Mouse (Mus musculus) left cerebral cortex, postnatal 36 days (tissue): Measurements from ENCODE around the gene Wwox. TPM values are rescaled to one million over a fixed set of nuclear protein-coding genes. Genes with fewer than 3 reads are reported as not detected.

Experiments used
- DNase-seq, 2 experiments: peaks; one replicate each; pipeline ENCODE4 v3.0.0; 2021 to 2022; ENCODE audit warnings: low spot score in 2 of 2, mixed read lengths in 1 of 2
- intact Hi-C: fragments of 180-260 bp; cut with DNase I; formaldehyde crosslinking; loops from one replicate; pipeline ENCODE4 v1.15.1; 2025
- total RNA-seq, 2 experiments: library from RNA; stranded (reverse); gene quantifications; 2 replicates each; pipeline ENCODE4 v1.2.3; 2021

Gene Wwox
- total RNA-seq, 2 experiments from 2014 or later, result 13.3 to 16.5 TPM

- DNase-seq, result no peak
- intact Hi-C loops, result no loop called here
These were observed 940.6 kb downstream of the Wwox start for GRCm38 (mm10) chr8:115380017-115380416.

- intact Hi-C loops, result no loop called here
- no peak for DNase-seq
These were observed 951.6 kb downstream of the Wwox start for GRCm38 (mm10) chr8:115390921-115391504.

DNA sequence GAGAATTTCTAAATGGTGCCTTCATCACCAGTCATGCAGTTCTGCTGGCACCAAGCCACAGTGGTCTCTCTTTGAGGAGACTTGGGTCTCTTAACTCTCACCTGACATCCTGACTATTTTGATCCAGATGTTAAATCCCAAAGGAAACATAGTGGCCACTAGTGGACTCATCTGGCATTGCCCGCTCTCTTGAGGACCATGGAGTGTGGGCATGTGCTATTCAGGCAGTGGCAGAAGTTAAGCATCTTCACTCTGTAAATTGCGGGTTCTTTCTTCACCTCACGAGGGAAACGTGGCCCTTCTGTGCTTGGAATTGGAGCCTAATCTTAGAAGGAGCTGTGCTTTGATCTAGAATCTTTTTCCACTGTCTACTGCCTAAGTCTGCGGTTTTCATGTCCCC is 956.4 kb downstream of the Wwox start:
- DNase-seq, result no peak
- intact Hi-C loops, result no loop called here

GRCm38 (mm10) chr8:115397981-115398380 is 958.5 kb downstream of the Wwox start:
- DNase-seq, result no peak
- intact Hi-C loops, result no loop called here

- intact Hi-C loops, result loop anchor here (10.0 kb wide), 1 partner anchor 305 kb away; the partner anchor contains the start of gene Maf
- no peak for DNase-seq
These were observed 960.7 kb downstream of the Wwox start for GRCm38 (mm10) chr8:115400013-115400720.

Other genes starting within 250 kb of the Wwox start
- 10 to 100 TPM; 35.3 to 49.9 TPM for gene Vat1l, start 234.0 kb upstream of the Wwox start, total RNA-seq
- not detected for gene Clec3a, start 21.6 kb upstream of the Wwox start, total RNA-seq